Mouse (Mus musculus) forebrain, embryonic 14.5 days (tissue): ENCODE data around the gene Slc12a8. TPM values are rescaled to one million over a fixed set of nuclear protein-coding genes. Genes with fewer than 3 reads are reported as not detected.

Source experiments
- ATAC-seq: fragments of 200-750 bp; cut with Nextera tagmentation; 2 replicates; pipeline ENCODE4 v1.8.0; 2017; ENCODE audit warnings: mild to moderate bottlenecking, moderate library complexity
- DNase-seq: peaks from one replicate; pipeline ENCODE4 v3.0.0-alpha.2; 2015; ENCODE audit warnings: low spot score
- H3K27ac ChIP-seq: fragments of 300-500 bp; sonication (generic); 2 replicates; pipeline ENCODE4 v1.5.1; 2014; ENCODE audit warnings: low read depth, mild to moderate bottlenecking, control low read depth, low read length, moderate library complexity
- H3K27me3 ChIP-seq: fragments of 300-500 bp; sonication (generic); replicated peaks from 2 replicates; pipeline ENCODE4 v1.6.1; 2014; ENCODE audit warnings: low read length, control low read depth, mixed read lengths; ENCODE audit not compliant: control insufficient read depth, insufficient read depth
- H3K36me3 ChIP-seq: fragments of 300-500 bp; sonication (generic); 2 replicates; pipeline ENCODE4 v1.6.1; 2014; ENCODE audit warnings: low read length, control low read depth; ENCODE audit not compliant: control insufficient read depth, insufficient read depth
- H3K4me1 ChIP-seq: fragments of 300-500 bp; sonication (generic); 2 replicates; pipeline ENCODE4 v1.6.1; 2014; ENCODE audit warnings: antibody characterized with exemption, low read length, control low read depth; ENCODE audit not compliant: control insufficient read depth, insufficient read depth
- H3K4me2 ChIP-seq: fragments of 300-500 bp; sonication (generic); 2 replicates; pipeline ENCODE4 v1.6.1; 2014; ENCODE audit warnings: mild to moderate bottlenecking, control low read depth, low read length
- H3K4me3 ChIP-seq: fragments of 300-500 bp; sonication (generic); 2 replicates; pipeline ENCODE4 v1.5.1; 2014; ENCODE audit warnings: low read depth, low read length, control low read depth
- H3K9ac ChIP-seq: fragments of 300-500 bp; sonication (generic); 2 replicates; pipeline ENCODE4 v1.6.1; 2014; ENCODE audit warnings: mild to moderate bottlenecking, low read length, control low read depth, moderate library complexity
- H3K9me3 ChIP-seq: fragments of 300-500 bp; sonication (generic); replicated peaks from 2 replicates; pipeline ENCODE4 v1.6.1; 2016; ENCODE audit warnings: low read length, control low read depth, mixed read lengths; ENCODE audit not compliant: control insufficient read depth
- WGBS: fragments of 180-500 bp; shearing (Covaris S2); extraction: QIAGEN DNeasy Blood & Tissue Kit; methylation state at CpG from one replicate; pipeline ENCODE4 v1.1.7; 2014; 5-methylcytosine and 5-hydroxymethylcytosine counted together
- polyA plus RNA-seq: library from polyadenylated mRNA; unstranded; fragments of >200 nt; fragmentation: Nextera tagmentation; extraction: Ambion mirVana; gene quantifications from 2 replicates; pipeline ENCODE4 v1.2.1, GENCODE M21; 2014

Gene Slc12a8
- polyA plus RNA-seq, 1 experiment from 2014 or later = 0.67 TPM

DNA sequence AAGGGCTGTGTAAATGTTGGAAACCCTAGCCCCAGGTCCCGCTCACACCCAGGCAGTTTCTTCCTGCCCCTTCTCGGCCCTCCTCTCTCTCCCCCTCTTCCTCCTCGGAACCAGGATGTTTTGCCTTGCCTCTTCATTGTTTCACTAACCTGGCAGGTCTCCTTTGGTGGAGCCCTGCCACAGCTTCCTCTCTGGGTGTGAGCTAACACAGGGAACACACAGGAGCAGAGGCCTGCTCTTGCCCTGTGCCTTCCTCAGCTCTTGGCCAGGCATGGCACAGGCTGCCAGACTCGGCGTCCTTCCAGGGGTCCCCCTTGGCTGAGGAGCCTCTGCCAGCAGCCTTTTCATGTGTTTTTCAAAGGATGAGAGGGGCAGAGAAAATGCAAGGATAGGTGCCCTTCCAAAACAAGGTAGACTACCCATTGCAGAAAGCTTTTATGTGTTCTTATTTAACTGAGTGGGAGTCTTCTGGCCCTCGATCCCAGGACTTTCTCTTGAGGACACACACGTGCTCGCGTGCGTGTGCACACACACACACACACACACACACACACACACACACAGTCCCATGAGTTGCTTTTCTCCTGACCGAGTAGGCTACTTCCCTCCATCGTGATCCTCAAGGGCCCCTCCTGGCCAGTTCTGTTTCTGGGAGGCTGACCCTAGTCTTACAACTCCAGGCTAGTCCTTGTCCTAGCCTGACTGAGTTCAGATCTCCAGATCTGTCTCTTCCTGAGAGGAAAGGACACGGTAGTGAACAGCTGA is 179.9 kb downstream of the Slc12a8 start:
- peak overlapping the region; percentile 29; the same call in 1 of the 2 replicates for H3K9ac ChIP-seq
- H3K4me3 ChIP-seq = no peak overlapping the region
- WGBS = 55% methylated on average over 13 of the region's 13 CpGs
- H3K36me3 ChIP-seq = 0 out of 2 replicates have a peak, but pooled peaks cover 3% of the 10 kb centered on the region
- H3K4me2 ChIP-seq = no peak overlapping the region
- peaks cover 28% of the 10 kb centered on the region for H3K4me1 ChIP-seq
- DNase-seq (peak; percentile 75), ATAC-seq (peak; percentile 67)
- H3K27ac ChIP-seq = peak overlapping the region; percentile 80
- H3K27me3 ChIP-seq = no peaks in the 10 kb centered on the region
- no peaks in the 10 kb centered on the region for H3K9me3 ChIP-seq

DNA sequence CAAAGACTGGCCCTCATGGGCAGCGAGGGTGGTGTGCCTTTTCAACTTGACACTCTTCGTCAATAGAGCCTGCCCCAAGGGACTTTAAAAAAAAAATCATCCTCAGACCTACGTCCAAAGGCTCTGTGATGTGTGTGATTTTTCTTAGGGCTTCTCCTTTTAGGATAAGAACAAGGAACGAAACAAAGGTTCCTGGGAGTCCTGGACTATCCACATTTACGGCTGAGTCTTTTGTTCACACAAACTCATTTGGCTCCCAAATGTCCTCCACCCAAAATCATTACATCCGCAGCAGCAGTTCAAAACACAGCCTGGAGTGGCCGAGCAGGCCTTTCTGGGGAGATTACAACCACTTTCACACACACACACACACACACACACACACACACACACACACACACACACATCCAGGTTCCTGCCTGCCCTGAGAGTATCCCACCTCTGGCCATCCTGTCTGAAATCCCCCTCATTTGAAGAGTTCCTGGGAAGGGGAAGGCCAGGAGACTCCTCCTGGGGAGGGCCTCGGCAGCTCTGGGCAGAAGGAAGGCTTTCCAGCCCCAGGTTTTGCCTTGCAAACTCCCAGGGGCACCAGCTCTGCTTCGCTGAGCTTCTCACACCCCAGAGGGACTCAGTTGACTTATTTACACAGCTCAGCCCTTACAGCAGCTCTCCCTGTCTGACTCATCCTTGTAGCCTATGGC is 180.6 kb downstream of the Slc12a8 start:
- 43% methylated on average over 9 of the region's 9 CpGs for WGBS
- H3K27me3 ChIP-seq = no peaks in the 10 kb centered on the region
- H3K27ac ChIP-seq = peak overlapping the region; percentile 80
- ATAC-seq = no peak
- H3K9me3 ChIP-seq = no peaks in the 10 kb centered on the region
- H3K36me3 ChIP-seq = 0 out of 2 replicates have a peak, but pooled peaks cover 3% of the 10 kb centered on the region
- no peak for DNase-seq
- peaks cover 28% of the 10 kb centered on the region for H3K4me1 ChIP-seq
- no peak overlapping the region for H3K4me3 ChIP-seq
- H3K4me2 ChIP-seq = no peak overlapping the region
- peak overlapping the region; percentile 29; the same call in 1 of the 2 replicates for H3K9ac ChIP-seq

DNA sequence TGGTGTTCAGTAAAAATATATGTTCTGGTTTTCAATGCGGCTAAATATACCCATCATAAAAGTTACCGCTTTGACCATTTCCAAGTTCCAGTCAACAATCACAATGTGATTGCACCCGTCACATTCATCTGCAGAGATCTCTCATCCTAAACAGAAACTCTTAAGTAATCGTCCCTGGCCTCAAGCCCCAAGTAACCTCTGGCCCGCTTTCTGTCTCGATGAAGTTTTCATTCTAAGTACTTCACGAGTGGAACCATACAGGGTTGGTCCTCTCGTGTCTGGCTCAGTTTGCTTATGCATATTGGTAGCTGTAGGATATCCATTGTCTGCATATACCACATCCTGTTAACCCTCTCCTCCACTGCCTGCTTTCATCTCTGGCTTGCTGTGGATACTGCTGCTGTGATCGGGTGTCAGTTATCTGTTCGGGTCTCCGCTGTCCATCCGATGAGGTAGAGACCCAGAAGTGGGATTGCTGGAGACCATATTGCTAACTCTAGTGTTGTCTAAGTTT is 181.2 kb downstream of the Slc12a8 start:
- peak overlapping the region; percentile 80; the same call in 1 of the 2 replicates for H3K27ac ChIP-seq
- 80% methylated on average over 12 of the region's 12 CpGs for WGBS
- peaks cover 25% of the 10 kb centered on the region for H3K4me1 ChIP-seq
- DNase-seq (no peak), ATAC-seq (no peak)
- no peak overlapping the region for H3K4me2 ChIP-seq
- no peak overlapping the region for H3K4me3 ChIP-seq
- H3K9me3 ChIP-seq = no peaks in the 10 kb centered on the region
- H3K9ac ChIP-seq = no peak overlapping the region
- 0 out of 2 replicates have a peak, but pooled peaks cover 3% of the 10 kb centered on the region for H3K36me3 ChIP-seq
- no peaks in the 10 kb centered on the region for H3K27me3 ChIP-seq

DNA sequence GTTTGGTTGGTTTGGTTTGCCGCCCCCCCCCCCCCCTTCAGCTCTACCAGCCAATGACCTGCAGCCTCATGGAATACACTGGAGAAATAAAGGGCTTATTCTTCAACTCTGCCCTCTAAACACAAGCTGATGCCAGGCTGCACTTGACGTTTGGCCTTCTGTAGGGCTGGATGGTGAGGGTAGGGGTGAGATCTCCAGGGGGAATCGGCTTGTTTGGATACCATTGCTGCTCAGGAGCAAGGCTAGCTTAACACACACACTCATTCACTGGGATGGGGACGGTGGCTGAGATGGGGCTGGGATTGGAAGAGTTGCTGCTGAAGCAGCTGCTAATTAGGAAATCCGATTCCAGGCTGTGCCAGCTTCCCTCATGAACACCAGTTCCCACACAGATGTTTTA is 183.5 kb downstream of the Slc12a8 start:
- no peak for ATAC-seq
- Histone ChIP-seq H3K27ac (0 out of 2 replicates have a peak overlapping the region, but pooled peaks have one; percentile 33), H3K27me3 (no peaks in the 10 kb centered on the region), H3K9ac (no peak overlapping the region), H3K4me1 (peaks cover 30% of the 10 kb centered on the region), H3K36me3 (0 out of 2 replicates have a peak, but pooled peaks cover 6% of the 10 kb centered on the region), H3K4me3 (no peak overlapping the region), H3K4me2 (no peak overlapping the region), H3K9me3 (no peaks in the 10 kb centered on the region)
- DNase-seq = no peak
- 57% methylated on average over 5 of the region's 5 CpGs for WGBS

DNA sequence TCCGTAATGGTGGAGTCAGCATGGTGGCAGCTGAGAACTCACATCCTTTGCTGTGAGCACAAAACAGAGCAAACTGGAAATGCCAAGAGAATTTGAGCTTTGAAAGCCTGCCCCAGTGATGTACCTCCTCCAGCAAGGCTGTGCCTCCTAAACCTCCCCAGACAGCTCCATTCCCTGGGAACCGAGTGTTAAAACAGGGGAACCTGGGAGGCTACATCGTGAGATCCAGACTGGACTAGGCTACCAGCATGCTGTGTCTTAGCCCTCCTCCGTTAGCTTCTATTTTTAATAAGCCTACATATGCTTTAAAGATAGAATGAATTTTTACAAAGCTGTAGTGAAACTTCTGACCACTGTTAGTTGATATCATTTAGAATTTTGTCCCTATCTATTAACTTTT is 184.7 kb downstream of the Slc12a8 start:
- ATAC-seq (no peak), DNase-seq (no peak)
- Histone ChIP-seq H3K9me3 (no peaks in the 10 kb centered on the region), H3K27ac (no peak overlapping the region), H3K27me3 (no peaks in the 10 kb centered on the region), H3K4me1 (peaks cover 25% of the 10 kb centered on the region), H3K4me3 (no peak overlapping the region), H3K36me3 (0 out of 2 replicates have a peak, but pooled peaks cover 8% of the 10 kb centered on the region), H3K4me2 (no peak overlapping the region), H3K9ac (no peak overlapping the region)
- WGBS = 91% methylated on average over 4 of the region's 4 CpGs

DNA sequence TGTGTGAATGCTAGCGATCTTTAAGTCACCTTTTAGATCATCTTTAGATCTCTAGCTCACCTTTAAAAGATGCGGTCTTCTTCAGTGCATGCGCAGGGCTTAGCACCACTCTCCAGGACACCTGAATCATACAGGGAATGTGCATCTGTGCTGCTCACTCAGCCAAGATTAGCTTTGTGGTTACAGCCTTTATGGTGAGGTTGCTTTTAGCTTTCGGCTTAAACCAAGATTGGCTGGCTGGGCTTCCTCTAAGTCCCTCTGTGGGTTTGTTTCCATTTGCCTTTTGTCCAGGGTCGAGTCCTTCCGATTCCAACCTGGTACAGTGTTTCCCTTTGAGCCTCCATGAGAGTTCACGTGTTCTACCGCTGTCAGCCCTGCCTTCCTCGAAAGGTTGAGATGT is 187.2 kb downstream of the Slc12a8 start:
- DNase-seq (no peak), ATAC-seq (no peak)
- no peaks in the 10 kb centered on the region for H3K27me3 ChIP-seq
- H3K9me3 ChIP-seq = no peaks in the 10 kb centered on the region
- no peak overlapping the region for H3K27ac ChIP-seq
- no peak overlapping the region for H3K4me3 ChIP-seq
- no peak overlapping the region for H3K4me2 ChIP-seq
- no peak overlapping the region for H3K9ac ChIP-seq
- H3K36me3 ChIP-seq = peaks cover 13% of the 10 kb centered on the region; the same call in 1 of the 2 replicates
- WGBS = 73% methylated on average over 9 of the region's 9 CpGs
- peaks cover 12% of the 10 kb centered on the region; the same call in 1 of the 2 replicates for H3K4me1 ChIP-seq

DNA sequence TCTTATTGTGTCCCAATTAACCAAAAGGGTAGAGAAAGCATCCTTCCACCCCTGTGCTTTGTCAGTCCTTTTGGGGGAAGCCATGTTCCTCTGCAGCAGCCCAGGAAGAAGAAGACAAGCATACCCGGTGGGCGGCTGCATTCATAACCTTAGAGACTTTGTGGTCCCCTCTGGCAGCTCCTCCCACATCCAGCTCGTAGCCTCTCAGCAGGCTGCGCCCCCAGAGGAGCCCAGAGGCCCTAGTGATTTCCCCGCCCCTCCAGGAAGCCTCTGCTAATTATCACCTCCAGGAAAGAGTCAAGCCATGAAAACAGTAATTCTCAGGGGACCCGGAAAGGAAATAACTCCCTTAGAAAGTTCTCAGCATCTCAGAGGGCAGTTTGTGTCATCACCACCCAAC is 188.1 kb downstream of the Slc12a8 start:
- DNase-seq (no peak), ATAC-seq (no peak)
- H3K4me3 ChIP-seq = no peak overlapping the region
- peaks cover 15% of the 10 kb centered on the region; the same call in 1 of the 2 replicates for H3K36me3 ChIP-seq
- H3K9me3 ChIP-seq = no peaks in the 10 kb centered on the region
- no peak overlapping the region for H3K27ac ChIP-seq
- peaks cover 12% of the 10 kb centered on the region for H3K4me1 ChIP-seq
- no peaks in the 10 kb centered on the region for H3K27me3 ChIP-seq
- H3K9ac ChIP-seq = no peak overlapping the region
- H3K4me2 ChIP-seq = no peak overlapping the region
- 34% methylated on average over 6 of the region's 6 CpGs for WGBS

DNA sequence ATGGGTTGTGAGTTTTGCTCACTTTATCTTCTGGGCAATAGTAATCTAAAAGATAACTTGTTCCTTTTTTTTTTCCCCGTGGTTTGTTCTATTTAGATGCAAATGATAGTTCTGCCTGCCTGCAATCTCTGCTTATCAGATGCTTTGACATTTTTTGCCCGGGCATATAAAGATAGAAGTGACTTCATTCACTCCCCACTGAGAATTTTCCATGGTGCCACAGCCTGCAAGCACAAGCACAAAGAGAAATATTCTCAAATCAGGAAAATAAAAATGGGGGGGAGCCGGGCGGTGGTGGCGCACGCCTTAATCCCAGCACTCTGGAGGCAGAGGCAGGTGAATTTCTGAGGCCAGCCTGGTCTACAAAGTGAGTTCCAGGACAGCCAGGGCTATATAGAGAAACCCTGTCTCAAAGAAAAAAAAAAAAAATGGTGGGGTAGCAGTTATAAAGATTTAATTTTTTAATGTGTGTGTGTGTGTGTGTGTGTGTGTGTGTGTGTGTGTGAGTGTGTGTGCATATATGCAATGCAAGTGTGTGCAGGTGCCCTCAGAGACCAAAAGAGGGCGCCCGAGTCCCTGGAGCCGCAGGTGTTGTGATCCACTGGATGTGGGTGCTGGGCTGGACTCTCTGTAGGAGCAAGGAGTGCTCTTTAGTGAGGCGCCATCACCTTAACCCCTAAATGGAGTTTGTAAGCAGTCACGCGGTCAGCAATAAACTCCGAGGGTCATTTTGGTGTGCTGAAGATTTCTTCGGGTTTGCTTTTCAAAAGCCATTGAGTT is 189.2 kb downstream of the Slc12a8 start:
- Histone ChIP-seq H3K27me3 (no peaks in the 10 kb centered on the region), H3K4me2 (no peak overlapping the region), H3K9me3 (no peaks in the 10 kb centered on the region), H3K4me1 (peaks cover 10% of the 10 kb centered on the region), H3K36me3 (peaks cover 22% of the 10 kb centered on the region; the same call in 1 of the 2 replicates), H3K4me3 (no peak overlapping the region), H3K9ac (no peak overlapping the region), H3K27ac (no peak overlapping the region)
- DNase-seq (no peak), ATAC-seq (no peak)
- WGBS = 93% methylated on average over 14 of the region's 14 CpGs
